Mouse (Mus musculus) testis, adult 2 months (tissue): Measurements from ENCODE around the gene Qpct.

Experiments
- CTCF ChIP-seq: fragments of 200-500 bp; IDR thresholded peaks from 2 replicates; pipeline ENCODE4 v1.5.1; 2012; ENCODE audit warnings: low read depth, mild to moderate bottlenecking, inconsistent platforms, low read length, moderate library complexity; ENCODE audit not compliant: control insufficient read depth, insufficient read depth, insufficient replicate concordance
- POLR2A ChIP-seq: fragments of 200-500 bp; IDR thresholded peaks from 2 replicates; pipeline ENCODE4 v1.6.1; 2012; ENCODE audit warnings: low read depth, mild to moderate bottlenecking, inconsistent platforms, low read length, moderate library complexity; ENCODE audit not compliant: control insufficient read depth

- no peak for TF ChIP-seq CTCF
- no peak for TF ChIP-seq POLR2A
Measured at GRCm38 (mm10) chr17:79120269-79120668, 68.6 kb downstream of the Qpct start.
